Mouse (Mus musculus) embryonic facial prominence, embryonic 14.5 days (tissue): ENCODE results near the gene Tmem178b. TPM values are rescaled to one million over a fixed set of nuclear protein-coding genes. Genes with fewer than 3 reads are reported as not detected.

Experiments
- polyA plus RNA-seq: library from polyadenylated mRNA; unstranded; fragments of >200 nt; fragmentation: Nextera tagmentation; extraction: Ambion mirVana; gene quantifications from 2 replicates; pipeline ENCODE4 v1.2.1, GENCODE M21; 2014

Tmem178b gene
- polyA plus RNA-seq, 1 experiment from 2014 or later, result 2.6 TPM

Other genes with a start within 250 kb of the Tmem178b start
- 12.8 and 13.5 TPM in 2 replicates for gene Braf, start 147.8 kb upstream of the Tmem178b start, polyA plus RNA-seq
- gene Mrps33, start 62.3 kb upstream of the Tmem178b start, polyA plus RNA-seq, result 184 and 187 TPM in 2 replicates